Mouse (Mus musculus) intestine, embryonic 16.5 days (tissue): ENCODE data around the gene Foxp1. TPM values are rescaled to one million over a fixed set of nuclear protein-coding genes. Genes with fewer than 3 reads are reported as not detected.

Experiments used
- ATAC-seq: fragments of 200-750 bp; cut with Nextera tagmentation; 2 replicates; pipeline ENCODE4 v1.8.0; 2017; ENCODE audit warnings: moderate TSS enrichment, moderate library complexity
- H3K27ac ChIP-seq: fragments of 300-500 bp; sonication (generic); 2 replicates; pipeline ENCODE4 v1.5.1; 2014; ENCODE audit warnings: mild to moderate bottlenecking, low read length
- H3K27me3 ChIP-seq: fragments of 300-500 bp; sonication (generic); replicated peaks from 2 replicates; pipeline ENCODE4 v1.6.1; 2014; ENCODE audit warnings: low read length, control low read depth, mixed read lengths; ENCODE audit not compliant: control insufficient read depth, insufficient read depth
- H3K36me3 ChIP-seq: fragments of 300-500 bp; sonication (generic); 2 replicates; pipeline ENCODE4 v1.6.1; 2014; ENCODE audit warnings: low read length, control low read depth; ENCODE audit not compliant: control insufficient read depth, insufficient read depth
- H3K4me1 ChIP-seq: fragments of 300-500 bp; sonication (generic); 2 replicates; pipeline ENCODE4 v1.6.1; 2014; ENCODE audit warnings: low read length, control low read depth, mixed read lengths; ENCODE audit not compliant: control insufficient read depth, insufficient read depth
- H3K4me2 ChIP-seq: fragments of 300-500 bp; sonication (generic); 2 replicates; pipeline ENCODE4 v1.6.1; 2014; ENCODE audit warnings: low read depth, low read length, control low read depth
- H3K4me3 ChIP-seq: fragments of 300-500 bp; sonication (generic); 2 replicates; pipeline ENCODE4 v1.5.1; 2014; ENCODE audit warnings: mild to moderate bottlenecking, low read length
- H3K9ac ChIP-seq: fragments of 300-500 bp; sonication (generic); 2 replicates; pipeline ENCODE4 v1.6.1; 2014; ENCODE audit warnings: low read depth, low read length
- H3K9me3 ChIP-seq: fragments of 300-500 bp; sonication (generic); 2 replicates; pipeline ENCODE4 v1.6.1; 2016; ENCODE audit warnings: low read length, control low read depth; ENCODE audit not compliant: control insufficient read depth
- WGBS: fragments of 180-500 bp; shearing (Covaris S2); extraction: QIAGEN DNeasy Blood & Tissue Kit; methylation state at CpG from one replicate; pipeline ENCODE4 v1.1.7; 2014; 5-methylcytosine and 5-hydroxymethylcytosine counted together
- polyA plus RNA-seq: library from polyadenylated mRNA; unstranded; fragments of >200 nt; fragmentation: Nextera tagmentation; extraction: Ambion mirVana; gene quantifications from 2 replicates; pipeline ENCODE4 v1.2.1, GENCODE M21; 2015

The Foxp1 gene
- polyA plus RNA-seq, 1 experiment from 2014 or later, result 74.8 TPM

DNA sequence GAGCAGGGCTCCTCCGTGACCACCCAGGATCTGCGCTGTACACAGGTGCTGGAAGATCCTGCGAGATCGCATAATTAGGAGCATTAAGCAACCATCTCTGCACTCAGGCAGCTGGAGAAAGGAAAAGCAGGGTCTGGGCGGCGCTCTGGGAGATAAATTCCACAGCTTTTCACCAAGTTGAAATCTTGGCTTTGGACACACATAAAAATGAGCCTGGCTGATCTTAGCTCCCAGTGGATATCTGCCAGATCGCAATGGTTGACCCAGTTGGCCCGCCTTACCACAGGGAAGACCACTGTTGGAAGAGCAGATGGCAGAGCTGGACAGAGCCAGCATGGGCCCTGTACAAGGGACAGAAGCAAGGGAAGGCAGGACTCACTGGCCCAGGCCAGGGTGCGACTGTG lies 13.3 kb downstream of the Foxp1 start:
- Histone ChIP-seq H3K4me1 (0 out of 2 replicates have a peak, but pooled peaks cover 4% of the 10 kb centered on the region), H3K4me2 (no peak overlapping the region), H3K9ac (no peak overlapping the region), H3K36me3 (peaks cover 7% of the 10 kb centered on the region; the same call in 1 of the 2 replicates), H3K4me3 (no peak overlapping the region), H3K27me3 (no peaks in the 10 kb centered on the region), H3K27ac (no peak overlapping the region), H3K9me3 (no peaks in the 10 kb centered on the region)
- 81% methylated on average over 9 of the region's 9 CpGs for WGBS
- ATAC-seq, result no peak

DNA sequence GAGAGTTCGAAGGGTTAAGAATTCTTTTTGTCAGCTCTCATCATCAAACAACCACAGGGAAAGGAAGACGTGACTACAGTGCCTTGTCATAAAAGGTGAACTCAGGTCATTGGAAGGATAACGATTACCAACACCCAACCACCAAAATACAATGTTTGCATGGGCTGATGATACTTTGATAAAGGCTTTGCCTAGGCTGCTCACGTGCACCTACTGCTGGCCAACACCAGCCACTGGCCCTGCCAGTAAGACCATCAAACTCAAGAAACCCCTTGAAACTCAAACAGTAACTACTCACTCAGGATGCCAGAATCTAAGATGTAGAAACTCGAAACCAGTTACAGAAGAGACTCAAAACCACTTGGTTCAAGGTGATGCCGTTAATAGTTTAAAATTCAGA lies 15.7 kb downstream of the Foxp1 start:
- WGBS, result 75% methylated on average over 6 of the region's 6 CpGs
- no peak overlapping the region for H3K27ac ChIP-seq
- H3K27me3 ChIP-seq, result no peaks in the 10 kb centered on the region
- no peaks in the 10 kb centered on the region for H3K4me1 ChIP-seq
- no peak overlapping the region for H3K9ac ChIP-seq
- no peak for ATAC-seq
- H3K36me3 ChIP-seq, result peaks cover 10% of the 10 kb centered on the region; the same call in 1 of the 2 replicates
- no peaks in the 10 kb centered on the region for H3K9me3 ChIP-seq
- no peak overlapping the region for H3K4me2 ChIP-seq
- H3K4me3 ChIP-seq, result no peak overlapping the region

DNA sequence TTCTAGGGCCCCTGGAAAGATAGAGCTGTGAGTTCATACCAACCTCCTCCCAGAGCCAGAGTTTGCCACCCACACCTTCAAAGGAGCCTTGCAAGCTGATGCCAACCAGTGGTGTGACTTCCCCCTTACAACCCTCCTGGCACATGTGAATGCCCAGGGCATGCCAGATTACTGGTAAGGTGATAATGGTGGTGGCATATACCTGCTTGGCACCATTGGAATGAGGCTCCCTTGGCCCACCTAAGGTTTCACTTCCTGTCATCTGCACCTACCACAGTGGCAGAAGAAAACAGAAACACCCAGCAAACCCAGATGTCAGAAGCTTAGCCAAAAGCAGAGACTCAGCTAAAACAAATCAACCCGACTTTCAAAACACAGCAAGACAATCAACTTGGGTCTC lies 18.8 kb downstream of the Foxp1 start:
- H3K9ac ChIP-seq, result no peak overlapping the region
- H3K27ac ChIP-seq, result no peak overlapping the region
- H3K9me3 ChIP-seq, result no peaks in the 10 kb centered on the region
- no peak for ATAC-seq
- H3K4me2 ChIP-seq, result no peak overlapping the region
- H3K4me1 ChIP-seq, result no peaks in the 10 kb centered on the region; the same call in 1 of the 2 replicates
- peaks cover 10% of the 10 kb centered on the region; the same call in 1 of the 2 replicates for H3K36me3 ChIP-seq
- no peaks in the 10 kb centered on the region for H3K27me3 ChIP-seq
- no peak overlapping the region for H3K4me3 ChIP-seq
- 89% methylated on average over 1 of the region's 1 CpGs for WGBS

DNA sequence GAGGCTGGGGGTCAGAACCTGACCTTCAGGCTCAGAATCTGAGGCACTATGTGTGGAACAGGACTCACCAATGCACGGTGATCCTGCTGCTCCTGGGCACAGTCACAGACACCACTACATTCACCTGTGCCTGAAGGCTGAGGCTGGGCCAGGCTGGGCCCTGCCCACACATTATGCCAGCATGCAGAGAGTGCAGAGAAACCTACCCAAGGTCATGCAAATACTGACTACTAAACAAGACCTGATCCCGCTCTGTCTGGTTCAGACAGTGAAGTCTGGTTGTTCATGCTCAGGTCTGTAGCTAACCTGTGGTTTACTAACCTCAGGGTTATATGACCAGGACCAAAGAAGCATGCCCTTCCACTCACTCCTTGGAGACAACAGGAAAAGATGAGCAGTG lies 19.8 kb downstream of the Foxp1 start:
- Histone ChIP-seq H3K4me2 (no peak overlapping the region), H3K27me3 (no peaks in the 10 kb centered on the region), H3K4me3 (no peak overlapping the region), H3K4me1 (no peaks in the 10 kb centered on the region; the same call in 1 of the 2 replicates), H3K9me3 (no peaks in the 10 kb centered on the region), H3K36me3 (peaks cover 10% of the 10 kb centered on the region; the same call in 1 of the 2 replicates), H3K27ac (no peak overlapping the region), H3K9ac (no peak overlapping the region)
- peak; percentile 66 for ATAC-seq
- 80% methylated on average over 2 of the region's 2 CpGs for WGBS

DNA sequence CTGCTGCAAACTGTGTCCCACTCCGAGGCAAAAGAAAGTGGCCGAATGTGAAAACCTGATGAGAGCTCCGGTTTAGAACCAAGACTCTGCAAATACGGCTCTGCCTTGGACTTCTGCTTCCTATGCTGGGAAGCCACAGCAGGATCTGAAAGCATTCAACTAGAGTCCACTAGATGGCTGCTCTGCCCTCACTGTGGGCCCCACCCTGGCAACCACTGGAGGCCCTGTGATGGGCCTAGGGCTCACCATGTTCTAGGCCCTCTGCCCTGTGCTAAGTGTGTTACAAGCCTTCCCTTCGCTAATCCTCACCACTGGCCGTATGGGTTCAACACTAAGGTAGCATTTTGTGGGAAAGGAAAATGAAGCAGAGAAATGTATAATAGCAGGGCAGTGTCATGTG lies 20.2 kb downstream of the Foxp1 start:
- Histone ChIP-seq H3K27me3 (no peaks in the 10 kb centered on the region), H3K4me1 (no peaks in the 10 kb centered on the region; the same call in 1 of the 2 replicates), H3K4me2 (no peak overlapping the region), H3K4me3 (no peak overlapping the region), H3K36me3 (peaks cover 10% of the 10 kb centered on the region; the same call in 1 of the 2 replicates), H3K9ac (no peak overlapping the region), H3K27ac (no peak overlapping the region), H3K9me3 (no peaks in the 10 kb centered on the region)
- ATAC-seq, result peak; percentile 69; the same call in 1 of the 2 replicates
- WGBS, result 91% methylated on average over 6 of the region's 6 CpGs

DNA sequence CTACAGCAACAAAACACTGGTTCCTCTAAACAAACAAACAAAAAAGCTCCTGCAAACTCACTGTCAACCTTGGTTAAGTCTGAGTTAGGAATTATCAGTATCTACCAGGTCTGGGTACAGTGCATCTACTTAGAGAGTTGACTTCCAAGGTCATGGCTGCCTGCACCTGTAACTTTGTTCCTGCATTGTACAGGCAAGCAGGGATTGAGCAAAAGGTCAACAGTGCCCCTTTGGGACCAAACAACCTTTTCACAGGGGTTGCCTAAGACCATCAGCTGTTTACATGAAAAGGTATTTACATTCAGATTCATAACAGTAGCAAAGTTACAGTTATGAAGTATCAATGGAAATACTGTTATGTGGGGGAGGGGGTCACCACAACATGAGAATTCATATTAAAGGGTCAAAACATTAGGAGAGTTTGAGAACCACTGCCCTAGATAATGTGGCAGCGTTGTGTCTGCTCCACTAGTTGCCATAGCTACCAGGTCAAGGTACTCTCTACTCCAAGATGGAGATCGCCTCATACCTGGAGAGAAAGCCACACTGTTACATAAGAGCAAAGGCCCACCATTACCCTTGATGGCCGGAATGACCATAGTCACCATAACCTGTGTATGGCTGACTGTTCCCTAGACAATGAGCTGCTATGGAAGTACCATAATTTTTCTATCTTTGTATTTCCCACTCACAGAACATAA lies 21.8 kb downstream of the Foxp1 start:
- no peak overlapping the region for H3K9ac ChIP-seq
- H3K36me3 ChIP-seq, result 0 out of 2 replicates have a peak, but pooled peaks cover 6% of the 10 kb centered on the region
- no peak overlapping the region for H3K4me2 ChIP-seq
- peaks cover 14% of the 10 kb centered on the region; the same call in 1 of the 2 replicates for H3K4me1 ChIP-seq
- ATAC-seq, result no peak
- H3K4me3 ChIP-seq, result no peak overlapping the region
- no peaks in the 10 kb centered on the region for H3K27me3 ChIP-seq
- no peaks in the 10 kb centered on the region for H3K9me3 ChIP-seq
- 86% methylated on average over 3 of the region's 3 CpGs for WGBS
- no peak overlapping the region for H3K27ac ChIP-seq

DNA sequence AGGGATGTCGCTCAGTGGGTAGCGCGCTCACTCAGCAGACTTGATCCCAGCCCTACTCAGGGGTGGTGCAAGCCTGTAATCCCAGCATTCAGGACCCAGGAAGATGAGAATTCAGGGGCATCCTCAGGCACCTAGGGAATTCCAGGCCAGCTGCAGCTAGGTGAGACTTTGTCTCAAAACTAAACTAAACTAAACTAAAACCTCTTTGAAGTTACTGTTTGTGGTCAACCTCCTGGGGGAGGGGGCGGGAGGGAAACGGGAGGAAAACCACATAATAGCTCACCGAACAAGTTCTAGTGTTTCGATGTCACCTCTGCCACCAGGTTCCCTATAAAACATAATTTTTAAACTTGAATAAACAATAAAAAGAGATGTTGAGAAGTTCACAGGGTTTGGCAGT lies 24.4 kb downstream of the Foxp1 start:
- H3K4me1 ChIP-seq, result peaks cover 20% of the 10 kb centered on the region
- no peak overlapping the region for H3K4me2 ChIP-seq
- H3K9me3 ChIP-seq, result no peaks in the 10 kb centered on the region
- H3K27ac ChIP-seq, result no peak overlapping the region
- no peak overlapping the region for H3K4me3 ChIP-seq
- H3K27me3 ChIP-seq, result no peaks in the 10 kb centered on the region
- no peaks in the 10 kb centered on the region for H3K36me3 ChIP-seq
- no peak overlapping the region for H3K9ac ChIP-seq
- WGBS, result 78% methylated on average over 7 of the region's 7 CpGs
- no peak for ATAC-seq

DNA sequence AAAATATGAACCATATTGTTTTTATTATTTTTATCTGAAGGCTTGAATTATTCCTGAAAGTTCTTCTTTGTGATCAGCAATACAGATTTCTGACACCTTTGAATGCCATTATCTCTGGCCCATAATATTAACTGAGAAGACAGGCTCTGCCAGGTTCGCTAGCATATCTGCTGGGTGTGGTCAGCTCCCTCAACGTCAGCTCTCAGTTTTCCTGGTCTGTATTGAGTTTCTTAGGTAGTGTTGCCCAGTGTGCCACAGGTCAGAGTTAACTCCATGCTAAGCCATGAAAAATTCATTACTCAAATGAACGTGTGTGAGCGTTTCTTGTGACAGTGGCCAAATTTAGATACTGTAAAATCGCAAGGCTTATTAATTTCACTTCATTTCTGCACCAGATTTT lies 26.4 kb downstream of the Foxp1 start:
- Histone ChIP-seq H3K4me1 (peaks cover 30% of the 10 kb centered on the region), H3K27me3 (no peaks in the 10 kb centered on the region), H3K9me3 (no peaks in the 10 kb centered on the region), H3K4me3 (no peak overlapping the region), H3K9ac (no peak overlapping the region), H3K4me2 (no peak overlapping the region), H3K27ac (no peak overlapping the region), H3K36me3 (no peaks in the 10 kb centered on the region)
- peak; percentile 62 for ATAC-seq
- 63% methylated on average over 5 of the region's 5 CpGs for WGBS

DNA sequence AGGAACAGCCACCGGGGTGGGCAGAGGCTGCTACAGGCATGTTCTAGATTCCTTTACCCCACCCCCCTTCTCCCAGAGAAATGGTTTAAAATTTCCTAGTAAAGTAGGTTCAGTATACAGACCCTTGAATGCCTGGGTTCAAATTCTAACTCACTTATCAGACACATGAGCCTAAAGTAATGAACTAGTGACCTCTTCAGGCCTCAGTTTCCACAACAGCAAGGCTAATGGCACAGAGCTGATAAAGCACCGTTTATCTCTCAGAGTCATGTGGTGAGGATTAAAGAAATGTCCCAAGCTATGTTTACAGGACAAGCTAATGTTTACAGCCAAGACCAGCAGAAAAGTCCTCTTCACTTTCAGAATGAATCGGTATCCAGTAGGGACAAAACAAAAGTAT lies 29.6 kb downstream of the Foxp1 start:
- Histone ChIP-seq H3K4me2 (no peak overlapping the region), H3K4me3 (no peak overlapping the region), H3K36me3 (no peaks in the 10 kb centered on the region), H3K27ac (peak overlapping the region; percentile 76), H3K9me3 (no peaks in the 10 kb centered on the region), H3K9ac (no peak overlapping the region), H3K4me1 (peaks cover 43% of the 10 kb centered on the region), H3K27me3 (no peaks in the 10 kb centered on the region)
- 14% methylated on average over 3 of the region's 3 CpGs for WGBS
- ATAC-seq, result no peak
